Mouse (Mus musculus): Measurements from ENCODE around the gene CN725425.

GRCm38 (mm10) chr15:91186358-91186757 lies 12.9 kb upstream of the CN725425 start:
- TF ChIP-seq CTCF (IDR thresholded peaks at IDR 0.05; ENCODE audit: borderline replicate concordance, insufficient read depth, low read depth, low read length): no peak
- TF ChIP-seq POLR2A (IDR thresholded peaks at IDR 0.05; ENCODE audit: borderline replicate concordance, insufficient read depth, low read length): no peak
